Mouse (Mus musculus) liver, postnatal 0 days (tissue): ENCODE results near the gene Sem1. TPM values are rescaled to one million over a fixed set of nuclear protein-coding genes. Genes with fewer than 3 reads are reported as not detected.

Source experiments
- ATAC-seq: fragments of 200-750 bp; cut with Nextera tagmentation; 2 replicates; pipeline ENCODE4 v1.8.0; 2017; ENCODE audit warnings: mild to moderate bottlenecking, moderate library complexity
- DNase-seq: peaks from one replicate; pipeline ENCODE4 v3.0.0-alpha.2; 2016
- H3K27ac ChIP-seq: fragments of 300-500 bp; sonication (generic); 2 replicates; pipeline ENCODE4 v1.5.1; 2014; ENCODE audit warnings: antibody characterized with exemption, moderate library complexity, mild to moderate bottlenecking, low read depth
- H3K27me3 ChIP-seq: fragments of 300-500 bp; sonication (generic); 2 replicates; pipeline ENCODE4 v1.6.1; 2014; ENCODE audit warnings: low read length, control low read depth, mixed read lengths; ENCODE audit not compliant: insufficient read depth
- H3K36me3 ChIP-seq: fragments of 300-500 bp; sonication (generic); replicated peaks from 2 replicates; pipeline ENCODE4 v1.6.1; 2014; ENCODE audit warnings: mild to moderate bottlenecking, control low read depth, low read length, moderate library complexity, mixed read lengths; ENCODE audit not compliant: insufficient read depth
- H3K4me1 ChIP-seq: fragments of 300-500 bp; sonication (generic); 2 replicates; pipeline ENCODE4 v1.6.1; 2014; ENCODE audit warnings: antibody characterized with exemption, mild to moderate bottlenecking, control low read depth; ENCODE audit not compliant: insufficient read depth
- H3K4me2 ChIP-seq: fragments of 300-500 bp; sonication (generic); 2 replicates; pipeline ENCODE4 v1.6.1; 2014; ENCODE audit warnings: low read depth, mild to moderate bottlenecking, low read length, moderate library complexity, mixed read lengths
- H3K4me3 ChIP-seq: fragments of 300-500 bp; sonication (generic); 2 replicates; pipeline ENCODE4 v1.5.1; 2014; ENCODE audit warnings: low read depth, low read length
- H3K9ac ChIP-seq: fragments of 300-500 bp; sonication (generic); replicated peaks from 2 replicates; pipeline ENCODE4 v1.6.1; 2014; ENCODE audit warnings: mild to moderate bottlenecking, moderate library complexity
- H3K9me3 ChIP-seq: fragments of 300-500 bp; sonication (generic); 2 replicates; pipeline ENCODE4 v1.6.1; 2016; ENCODE audit warnings: mild to moderate bottlenecking, control low read depth, low read length, mixed read lengths
- CTCF ChIP-seq: sonication (generic); IDR thresholded peaks from 2 replicates; pipeline ENCODE4 v1.5.1; 2016; ENCODE audit warnings: antibody characterized with exemption, low read depth
- EP300 ChIP-seq: IDR thresholded peaks from 2 replicates; pipeline ENCODE4 v1.6.1; 2016; ENCODE audit warnings: antibody characterized with exemption, low read depth, mild to moderate bottlenecking
- WGBS: fragments of 180-500 bp; shearing (Covaris S2); extraction: QIAGEN DNeasy Blood & Tissue Kit; methylation state at CpG from one replicate; pipeline ENCODE4 v1.1.7; 2014; ENCODE audit not compliant: insufficient replicate concordance; 5-methylcytosine and 5-hydroxymethylcytosine counted together
- polyA plus RNA-seq: library from polyadenylated mRNA; unstranded; fragments of >200 nt; fragmentation: Nextera tagmentation; extraction: Ambion mirVana; gene quantifications from 2 replicates; pipeline ENCODE4 v1.2.1, GENCODE M21; 2015

The Sem1 gene
- polyA plus RNA-seq, 1 experiment from 2014 or later = 139 TPM

DNA sequence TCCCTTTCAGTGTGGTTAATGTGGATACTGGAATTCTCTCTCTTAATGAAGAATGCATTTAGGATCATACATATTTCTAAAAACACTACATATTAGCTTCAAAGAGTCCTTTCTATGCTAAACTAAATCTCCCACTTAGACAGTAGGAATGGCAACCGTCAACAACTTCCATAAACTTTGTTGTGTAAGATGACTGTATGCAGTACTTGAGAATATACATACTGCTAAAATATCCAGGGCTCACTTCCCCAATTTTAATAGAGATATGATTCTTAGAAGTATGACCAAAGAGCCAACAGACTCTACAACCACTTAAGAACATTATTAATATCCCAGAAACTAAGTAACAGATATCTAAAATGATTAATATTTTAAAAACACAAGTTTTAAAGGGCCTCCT, 20.8 kb downstream of the Sem1 start:
- no peak for TF ChIP-seq CTCF
- TF ChIP-seq EP300 = no peak
- no peaks in the 10 kb centered on the region for H3K27me3 ChIP-seq
- H3K4me3 ChIP-seq = no peak overlapping the region
- H3K27ac ChIP-seq = no peak overlapping the region
- H3K4me2 ChIP-seq = no peak overlapping the region
- DNase-seq (no peak), ATAC-seq (no peak)
- peaks cover 7% of the 10 kb centered on the region; the same call in 1 of the 2 replicates for H3K4me1 ChIP-seq
- no peak overlapping the region for H3K9ac ChIP-seq
- peaks cover 25% of the 10 kb centered on the region for H3K36me3 ChIP-seq
- H3K9me3 ChIP-seq = no peaks in the 10 kb centered on the region
- 84% methylated on average over 1 of the region's 1 CpGs for WGBS

DNA sequence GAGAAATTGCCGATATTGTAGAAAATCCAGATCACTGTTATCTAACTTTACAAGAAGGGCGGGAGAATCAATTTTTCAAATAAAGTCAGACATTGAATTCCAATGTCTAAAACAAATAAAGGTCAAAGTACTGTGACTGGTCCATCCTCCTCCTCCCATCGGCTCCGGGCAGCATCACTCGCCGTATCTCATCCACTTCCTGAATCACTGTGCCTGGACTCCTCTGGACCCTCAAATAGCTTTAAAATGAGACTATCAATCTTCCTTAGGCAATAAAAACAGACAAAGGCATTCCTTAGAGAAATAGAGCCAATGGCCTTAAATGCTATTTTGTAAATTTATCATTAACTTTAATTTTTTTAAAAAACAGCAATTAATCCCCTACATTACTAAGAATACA, 26.5 kb downstream of the Sem1 start:
- Histone ChIP-seq H3K9ac (no peak overlapping the region), H3K4me3 (no peak overlapping the region), H3K4me2 (no peak overlapping the region), H3K27me3 (no peaks in the 10 kb centered on the region), H3K4me1 (no peaks in the 10 kb centered on the region), H3K36me3 (peaks cover 15% of the 10 kb centered on the region), H3K9me3 (no peaks in the 10 kb centered on the region), H3K27ac (no peak overlapping the region)
- DNase-seq (no peak), ATAC-seq (no peak)
- WGBS = 73% methylated on average over 6 of the region's 6 CpGs
- TF ChIP-seq CTCF (no peak), EP300 (no peak)

DNA sequence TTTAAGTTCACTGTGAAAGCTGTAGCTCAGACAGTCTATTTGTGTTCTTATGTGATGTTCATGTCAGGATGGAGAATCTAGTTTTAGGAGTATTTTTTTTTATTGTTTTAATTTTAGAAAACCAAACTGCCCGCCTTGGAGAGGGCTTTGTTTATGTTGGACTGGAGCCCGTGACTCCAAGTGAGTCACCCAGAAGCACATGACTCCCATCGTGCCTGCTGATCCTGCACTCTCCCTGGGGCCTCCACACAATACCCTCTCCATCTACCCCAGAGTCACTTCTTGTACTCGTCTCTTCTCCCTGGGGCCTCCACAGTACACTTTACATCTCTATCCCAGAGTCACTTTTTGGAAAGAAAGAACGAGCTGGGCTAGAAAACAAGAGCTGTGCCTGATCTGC, 30.5 kb downstream of the Sem1 start:
- 62% methylated on average over 5 of the region's 5 CpGs for WGBS
- ATAC-seq (no peak), DNase-seq (no peak)
- no peak overlapping the region for H3K4me3 ChIP-seq
- no peak overlapping the region for H3K27ac ChIP-seq
- H3K9me3 ChIP-seq = no peaks in the 10 kb centered on the region
- H3K4me1 ChIP-seq = no peaks in the 10 kb centered on the region
- H3K36me3 ChIP-seq = no peaks in the 10 kb centered on the region
- H3K4me2 ChIP-seq = no peak overlapping the region
- TF ChIP-seq EP300 (no peak), CTCF (no peak)
- H3K27me3 ChIP-seq = no peaks in the 10 kb centered on the region
- no peak overlapping the region for H3K9ac ChIP-seq

DNA sequence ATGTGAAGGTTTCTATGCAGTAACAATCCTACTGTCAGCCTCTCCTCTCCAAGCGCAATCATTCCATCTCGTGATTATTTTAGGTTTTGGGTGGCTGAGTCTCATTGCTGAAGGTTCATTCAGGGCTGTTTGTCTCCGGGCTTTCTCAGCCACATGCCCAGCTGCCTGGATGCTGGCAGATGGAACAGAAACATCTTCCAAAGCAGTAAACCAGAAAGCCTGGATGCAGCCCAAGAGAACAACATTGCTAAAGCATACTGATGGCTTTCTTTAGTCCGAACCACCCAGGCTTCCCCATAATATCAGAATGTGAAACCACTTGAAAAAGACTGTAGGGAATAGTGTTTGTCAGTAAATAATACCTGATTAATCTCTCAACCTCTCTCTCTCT, 34.2 kb downstream of the Sem1 start:
- DNase-seq = no peak
- no peak overlapping the region for H3K4me3 ChIP-seq
- TF ChIP-seq CTCF (no peak), EP300 (no peak)
- H3K4me1 ChIP-seq = no peaks in the 10 kb centered on the region
- WGBS = 75% methylated on average over 4 of the region's 4 CpGs
- H3K4me2 ChIP-seq = no peak overlapping the region
- no peaks in the 10 kb centered on the region for H3K27me3 ChIP-seq
- no peak overlapping the region for H3K9ac ChIP-seq
- no peak for ATAC-seq
- H3K9me3 ChIP-seq = no peaks in the 10 kb centered on the region
- H3K36me3 ChIP-seq = no peaks in the 10 kb centered on the region
- H3K27ac ChIP-seq = no peak overlapping the region

DNA sequence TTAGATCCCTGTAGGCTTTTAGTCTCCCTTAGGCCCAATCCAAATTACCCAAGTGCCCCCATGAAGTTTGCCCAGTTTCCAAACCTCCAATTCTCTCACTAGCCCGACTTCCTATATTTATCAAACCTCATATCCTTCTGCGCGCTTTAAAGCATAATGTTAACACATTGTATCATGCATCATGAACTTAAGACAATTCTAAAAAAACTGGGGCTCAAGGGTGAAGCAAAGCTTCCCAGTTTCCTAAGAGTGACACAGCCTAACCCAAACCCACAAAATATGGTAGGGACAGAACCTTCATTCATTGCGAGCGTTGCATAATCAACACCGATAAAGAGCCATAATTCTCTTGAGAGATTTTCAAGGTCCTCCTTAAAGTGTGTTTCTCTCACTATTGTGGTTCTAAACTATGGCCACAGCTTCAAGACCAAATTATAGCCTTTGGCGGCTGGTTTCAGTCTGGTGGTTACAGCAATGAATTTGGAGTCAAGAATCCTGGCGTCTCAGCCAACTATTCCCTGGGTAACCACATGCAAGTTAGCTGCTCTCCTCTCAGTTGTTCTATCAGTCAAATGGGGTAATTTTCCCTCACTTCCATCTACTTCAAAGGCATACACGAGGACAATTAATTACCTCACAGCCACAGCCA, 34.7 kb downstream of the Sem1 start:
- Histone ChIP-seq H3K27me3 (no peaks in the 10 kb centered on the region), H3K4me3 (no peak overlapping the region), H3K4me2 (no peak overlapping the region), H3K9ac (no peak overlapping the region), H3K9me3 (no peaks in the 10 kb centered on the region), H3K27ac (no peak overlapping the region), H3K36me3 (no peaks in the 10 kb centered on the region), H3K4me1 (no peaks in the 10 kb centered on the region)
- ATAC-seq = no peak
- TF ChIP-seq EP300 (no peak), CTCF (no peak)
- WGBS = 84% methylated on average over 9 of the region's 9 CpGs
- no peak for DNase-seq

DNA sequence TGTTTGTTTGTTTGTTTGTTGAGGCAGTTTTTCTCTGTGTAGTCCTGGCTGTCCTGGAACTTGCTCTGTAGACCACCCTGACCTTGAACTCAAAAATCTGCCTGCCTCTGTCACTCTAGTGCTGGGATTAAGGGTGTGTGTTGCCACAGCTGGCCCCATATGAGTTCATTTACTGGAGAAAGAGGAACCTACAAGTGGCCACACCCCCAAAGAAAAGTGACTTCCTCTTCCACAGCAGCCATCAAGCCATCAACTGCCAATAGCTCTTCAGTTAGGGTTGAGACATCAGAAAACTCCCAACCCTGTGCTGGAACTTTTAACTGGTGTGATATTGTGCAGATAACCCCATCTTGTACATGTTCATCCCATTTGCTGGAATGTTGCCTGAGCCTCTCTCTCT, 36.3 kb downstream of the Sem1 start:
- Histone ChIP-seq H3K36me3 (no peaks in the 10 kb centered on the region), H3K4me2 (no peak overlapping the region), H3K27ac (no peak overlapping the region), H3K9ac (no peak overlapping the region), H3K27me3 (no peaks in the 10 kb centered on the region), H3K4me1 (no peaks in the 10 kb centered on the region), H3K4me3 (no peak overlapping the region), H3K9me3 (no peaks in the 10 kb centered on the region)
- no peak for TF ChIP-seq EP300
- peak; percentile 58 for ATAC-seq
- peak; percentile 34 for DNase-seq
